Mouse (Mus musculus): ENCODE measurements around the gene Crip2.

Crip2 gene

DNA sequence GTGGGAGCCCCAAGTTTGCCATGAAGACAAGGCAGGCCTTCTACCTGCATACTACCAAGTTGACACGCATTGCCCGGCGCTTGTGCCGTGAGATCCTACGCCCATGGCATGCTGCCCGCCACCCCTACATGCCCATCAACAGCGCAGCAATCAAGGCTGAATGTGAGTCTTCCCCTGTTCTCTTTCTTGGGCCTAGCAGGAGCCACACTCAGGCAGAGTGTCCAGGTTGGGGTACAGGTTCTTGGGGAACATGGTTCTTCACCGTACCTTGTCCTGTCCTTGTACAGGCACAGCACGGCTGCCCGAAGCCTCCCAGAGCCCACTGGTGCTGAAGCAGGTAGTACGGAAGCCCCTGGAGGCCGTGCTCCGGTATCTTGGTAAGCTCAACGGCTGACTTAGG lies 8.4 kb upstream of the Crip2 start:
- no peak for DNase-seq (ENCODE audit: low spot score)

DNA sequence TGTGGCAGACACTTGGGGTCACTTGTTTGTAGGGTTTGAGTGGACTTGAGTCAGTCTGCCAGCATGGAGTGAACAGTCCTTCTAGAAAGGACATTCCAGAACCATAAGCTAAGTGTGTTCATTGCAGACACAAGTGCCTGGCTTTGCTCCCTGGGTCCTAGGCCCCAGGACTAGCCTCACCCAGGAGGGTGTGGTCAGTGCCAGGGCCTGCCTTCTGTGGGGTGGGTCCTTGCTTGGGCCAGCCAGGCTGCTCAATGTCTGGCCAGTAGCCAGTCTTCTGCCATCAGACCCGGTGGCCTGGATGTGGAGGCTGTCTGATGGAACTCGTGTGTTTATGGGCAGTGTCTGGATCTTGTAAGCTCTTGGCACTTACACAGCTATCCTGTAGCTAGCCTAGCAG lies 7.5 kb upstream of the Crip2 start:
- DNase-seq (ENCODE audit: low spot score) = no peak

DNA sequence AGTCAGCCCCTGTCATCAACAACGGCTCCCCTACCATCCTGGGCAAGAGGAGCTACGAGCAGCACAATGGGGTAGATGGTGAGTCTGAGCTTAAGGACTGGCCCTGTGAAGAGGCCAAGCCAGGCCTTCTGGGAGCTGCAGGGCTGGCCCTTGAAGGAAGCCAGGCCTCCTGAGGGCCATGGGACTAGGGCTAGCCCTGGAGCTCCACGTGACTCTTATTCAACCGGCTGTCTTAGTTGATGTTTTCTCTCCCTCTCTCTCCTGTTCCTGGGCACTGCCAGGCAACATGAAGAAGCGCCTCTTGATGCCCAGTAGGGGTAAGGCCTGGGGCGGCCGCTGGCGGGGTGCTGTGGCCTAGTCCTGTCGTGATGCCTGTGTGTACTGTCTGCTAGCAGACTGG lies 6.8 kb upstream of the Crip2 start:
- no peak for DNase-seq (ENCODE audit: low spot score)

DNA sequence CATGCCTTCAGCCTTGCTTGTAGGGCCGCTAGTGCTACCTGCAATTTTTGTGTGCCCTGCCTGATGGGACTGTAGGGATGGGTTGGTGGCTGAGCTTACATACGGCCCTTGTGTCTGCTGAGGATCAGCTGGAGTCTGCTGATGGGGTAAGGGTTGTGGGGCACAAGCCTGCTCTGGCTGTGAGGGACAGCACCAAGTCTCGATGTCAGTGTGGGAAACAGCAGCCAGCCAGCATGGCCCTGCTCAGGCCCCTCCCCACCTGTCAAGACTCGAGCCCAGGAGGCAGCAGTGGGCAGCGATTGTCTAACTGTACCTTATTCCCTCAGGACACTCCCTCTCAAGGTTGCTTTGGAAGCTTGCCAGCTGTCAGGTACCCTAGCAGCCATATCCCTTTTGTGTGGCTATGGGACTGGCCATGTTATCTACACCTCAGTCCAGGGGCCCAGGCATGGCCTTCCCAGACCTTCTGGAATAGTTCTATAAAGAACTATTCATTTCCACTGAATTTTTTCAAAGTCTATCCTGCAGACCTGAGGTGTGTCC lies 6.1 kb upstream of the Crip2 start:
- no peak for DNase-seq (ENCODE audit: low spot score)

DNA sequence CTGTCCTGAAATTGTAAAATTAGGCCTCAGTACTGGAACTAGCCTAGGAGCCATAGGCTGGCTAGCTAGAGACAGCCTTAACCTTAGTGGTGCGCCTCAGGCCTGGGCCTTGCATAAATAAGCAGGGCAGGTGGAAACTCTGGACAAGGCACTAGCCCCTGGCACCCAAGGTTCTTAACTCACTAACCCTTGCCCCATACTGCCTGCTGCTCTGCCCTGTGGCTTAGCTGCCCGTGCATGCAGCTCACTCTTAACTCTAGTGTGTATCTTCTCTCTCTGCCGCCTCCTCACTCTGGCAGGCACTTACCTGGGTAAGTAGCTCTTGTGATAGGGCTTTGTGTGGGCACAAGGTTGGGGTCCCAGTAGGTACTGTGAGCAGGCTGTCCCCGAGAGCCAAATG lies 5.5 kb upstream of the Crip2 start:
- no peak for DNase-seq (ENCODE audit: low spot score)

DNA sequence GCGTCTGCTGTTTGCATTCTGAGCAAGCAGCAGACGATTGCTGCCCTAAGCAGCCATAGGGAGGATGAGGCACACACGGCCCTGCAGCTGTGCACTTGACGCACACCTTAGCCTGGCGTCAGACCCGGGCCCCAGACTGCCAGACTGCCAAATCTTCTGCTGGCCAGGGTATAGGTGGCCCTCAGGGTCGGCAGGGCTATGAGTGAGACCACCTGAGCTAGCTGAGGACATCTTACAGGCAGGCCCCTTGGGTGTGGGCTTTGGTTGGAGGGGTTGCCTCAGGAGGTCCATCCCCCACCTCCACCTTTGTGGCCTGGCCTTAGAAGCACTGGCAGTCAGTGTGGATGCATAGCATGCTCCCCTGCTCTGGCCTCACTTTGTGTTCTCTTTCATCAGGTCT lies 4.6 kb upstream of the Crip2 start:
- no peak for DNase-seq (ENCODE audit: low spot score)

DNA sequence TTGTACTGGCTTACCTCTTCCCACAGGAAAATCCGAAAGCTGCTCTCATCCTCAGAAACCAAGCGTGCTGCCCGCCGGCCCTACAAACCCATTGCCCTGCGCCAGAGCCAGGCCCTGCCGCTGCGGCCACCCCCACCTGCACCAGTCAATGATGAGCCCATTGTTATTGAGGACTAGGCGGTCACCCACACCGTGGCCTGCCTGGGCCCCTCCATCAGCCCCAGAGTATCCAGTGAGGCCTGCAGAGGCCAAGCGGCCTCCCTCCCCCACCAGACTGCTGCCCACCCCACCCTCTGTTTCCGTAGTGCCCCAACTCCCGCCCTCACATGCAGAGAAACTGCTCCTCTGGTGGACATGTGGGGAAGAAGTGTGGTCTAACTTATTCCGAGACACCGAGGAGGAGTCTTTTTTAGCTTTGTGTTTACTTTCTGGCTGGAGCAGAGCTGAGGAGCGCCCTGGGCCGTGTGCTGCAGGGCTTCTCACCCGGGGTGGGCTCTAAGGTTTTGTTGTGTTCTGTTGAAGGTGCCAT lies 3.5 kb upstream of the Crip2 start:
- no peak for DNase-seq (ENCODE audit: low spot score)

DNA sequence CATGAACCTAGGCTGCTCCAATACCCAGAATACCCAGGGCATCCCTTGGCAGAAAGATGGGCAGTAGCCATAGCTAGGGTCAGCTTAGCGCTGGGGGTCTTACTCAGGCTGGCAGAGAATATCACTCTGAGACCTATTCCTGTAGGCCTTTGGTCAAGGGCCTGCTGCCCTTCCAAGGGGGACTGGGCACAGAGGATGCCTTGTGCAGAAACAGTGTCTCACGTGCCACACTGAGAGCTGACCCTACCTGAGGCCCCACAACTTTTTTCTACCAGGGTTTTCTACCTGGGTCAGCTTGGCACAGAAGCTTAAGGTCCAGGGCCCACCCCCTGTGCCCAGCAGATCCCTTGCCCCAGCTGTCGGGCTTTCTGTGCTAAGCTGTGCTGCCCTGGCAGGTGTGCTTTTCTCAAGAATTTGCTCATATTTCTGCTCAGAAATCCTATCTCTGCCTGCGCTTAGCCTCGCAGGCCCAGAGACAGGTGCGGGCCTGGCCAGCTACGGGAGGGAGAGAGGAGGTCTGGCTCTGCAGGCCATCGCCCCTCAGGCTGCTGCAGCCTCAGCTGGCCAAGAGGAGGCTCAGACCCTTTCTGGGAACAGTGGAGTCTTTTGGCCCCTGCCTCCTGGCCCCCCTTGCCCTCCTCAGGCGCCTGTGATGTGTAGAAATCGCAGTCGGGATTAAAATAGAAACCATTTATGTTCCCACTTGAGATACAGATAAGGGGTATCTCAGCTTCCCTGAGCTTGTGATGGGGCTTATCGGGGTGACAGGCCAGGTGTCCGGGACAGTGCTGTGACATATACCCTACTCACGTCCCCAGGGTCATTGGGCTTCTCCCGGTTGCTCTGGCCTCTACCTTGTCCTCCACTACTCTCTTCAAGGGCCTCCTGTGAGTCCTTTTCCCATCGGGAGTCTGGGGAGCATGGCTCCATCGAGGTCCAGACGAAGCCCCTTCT lies 2.5 kb upstream of the Crip2 start:
- DNase-seq (ENCODE audit: low spot score) = no peak

DNA sequence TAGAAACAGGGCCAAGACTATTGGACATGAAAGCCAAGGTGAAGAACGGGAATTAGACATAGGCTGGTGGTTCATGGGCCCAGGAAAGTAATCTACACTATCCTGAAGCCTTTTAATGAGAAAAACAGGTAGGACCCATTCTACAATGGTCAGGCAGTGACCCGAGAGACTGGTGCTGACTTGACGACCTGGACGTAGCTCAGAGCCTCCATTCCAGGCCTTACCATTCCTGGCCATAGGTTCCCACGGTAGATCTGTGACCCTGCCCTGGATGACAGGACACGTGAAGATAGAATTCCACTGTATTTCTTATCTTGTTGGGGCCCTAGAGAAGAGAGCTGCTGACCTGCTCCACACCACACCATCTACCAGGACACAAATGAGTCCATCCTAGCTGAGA lies 1.7 kb upstream of the Crip2 start:
- DNase-seq (ENCODE audit: low spot score) = no peak

DNA sequence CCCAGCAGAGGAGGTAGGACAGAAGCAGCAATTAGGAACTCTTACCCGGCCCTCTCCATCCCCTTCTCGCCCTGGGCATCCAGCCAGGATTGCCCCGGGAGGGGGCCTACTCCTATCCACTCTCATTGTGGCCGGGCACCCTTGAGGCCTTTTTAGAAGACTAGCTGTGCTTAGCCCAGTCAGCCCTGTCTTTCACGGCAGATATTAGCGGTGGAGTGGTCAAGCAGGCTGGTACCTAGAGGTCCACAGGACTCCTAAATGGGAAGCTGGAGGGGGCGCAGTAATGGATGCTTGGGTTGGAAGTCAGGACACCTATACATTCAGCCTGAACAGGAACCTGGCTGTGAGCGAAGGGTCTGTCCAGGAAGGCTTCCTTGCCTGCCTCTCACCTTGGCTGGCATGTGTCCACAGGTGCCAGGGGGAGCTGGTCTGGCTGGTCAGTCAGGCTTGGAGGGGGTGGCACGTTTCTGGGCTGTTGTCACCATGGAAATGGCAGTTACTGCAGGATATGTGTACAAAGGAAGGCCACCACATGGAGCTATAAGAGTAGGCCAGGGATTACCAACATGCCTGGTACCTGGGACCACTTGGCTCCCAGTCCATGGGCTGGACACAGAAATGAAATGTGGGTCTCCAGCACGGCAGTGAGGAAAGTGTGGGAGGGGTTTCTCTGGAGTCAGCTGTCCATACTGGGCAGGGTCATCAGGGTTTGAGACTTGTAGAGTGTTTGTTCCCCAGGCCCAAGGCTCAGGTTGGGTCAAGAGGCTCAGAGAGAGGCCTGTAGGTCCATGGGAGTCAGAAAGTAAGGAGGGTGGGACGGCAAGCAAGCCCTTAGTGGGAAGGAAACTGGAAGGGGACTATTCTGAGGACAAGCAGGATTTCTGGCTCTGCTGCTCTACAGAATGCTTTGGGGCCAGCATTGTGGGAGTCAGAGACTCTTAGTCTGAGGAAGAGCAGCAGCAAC lies 853 bp upstream of the Crip2 start:
- no peak for DNase-seq (ENCODE audit: low spot score)

DNA sequence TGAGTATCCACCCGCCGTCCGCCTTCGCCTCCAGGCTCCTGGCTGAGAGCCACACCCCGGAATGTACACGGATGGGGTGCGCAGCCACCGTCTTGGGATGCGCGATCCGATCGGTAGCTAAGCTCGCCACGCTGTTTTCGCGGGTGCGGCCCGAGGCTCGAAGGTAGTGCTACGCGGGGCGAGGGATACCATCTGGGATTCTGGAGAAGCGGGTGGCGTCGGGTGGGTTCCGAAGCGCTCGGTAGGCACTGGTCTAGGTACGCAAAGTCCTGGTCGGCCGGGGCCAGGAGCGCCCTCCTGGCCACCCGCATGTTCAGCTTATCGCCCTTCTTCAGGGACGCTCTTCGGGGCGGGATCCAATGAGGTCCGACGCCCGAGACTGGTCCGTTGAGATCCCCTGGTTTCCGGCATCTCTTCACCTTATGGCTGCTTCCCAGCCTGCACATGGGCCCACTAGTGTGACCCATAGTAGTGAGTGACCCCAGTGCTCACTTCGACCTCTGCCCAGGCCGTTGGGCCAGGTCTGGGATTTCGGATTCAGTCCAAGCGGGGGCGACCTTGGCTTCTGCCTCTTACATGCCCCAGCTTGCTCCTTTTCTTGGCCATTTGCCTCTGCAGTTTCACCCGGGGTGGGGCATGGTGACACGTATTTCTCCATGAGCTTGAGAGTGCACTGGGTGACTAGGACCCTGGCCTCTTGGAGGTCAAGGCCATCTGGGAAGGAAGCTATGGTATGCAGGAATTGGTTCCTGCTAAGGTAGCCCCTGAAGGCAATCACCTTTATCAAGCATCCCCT lies 778 bp downstream of the Crip2 start:
- DNase-seq (ENCODE audit: low spot score) = no peak

DNA sequence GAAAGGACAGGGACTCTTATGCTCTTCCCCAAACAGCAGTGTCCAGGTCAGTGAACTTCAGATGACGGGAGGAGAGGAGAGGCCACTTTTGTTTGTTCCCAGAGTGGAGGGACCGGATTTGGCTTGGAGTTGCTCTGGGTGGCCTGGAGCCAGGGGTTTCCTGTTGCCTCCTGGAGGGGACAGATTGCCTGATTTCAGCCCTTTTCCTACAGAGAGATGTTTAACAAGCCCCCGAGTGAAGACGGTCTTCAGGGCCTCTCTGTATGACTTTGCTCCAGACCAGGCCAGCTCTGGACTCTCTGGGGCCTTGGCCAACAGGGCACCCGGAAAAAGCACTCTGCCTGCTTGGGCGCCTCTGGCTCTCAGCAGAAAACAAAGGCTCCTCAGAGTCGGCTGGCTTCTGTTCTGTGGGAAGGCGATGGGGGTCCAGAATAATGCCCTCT lies 1.5 kb downstream of the Crip2 start:
- no peak for DNase-seq (ENCODE audit: low spot score)

DNA sequence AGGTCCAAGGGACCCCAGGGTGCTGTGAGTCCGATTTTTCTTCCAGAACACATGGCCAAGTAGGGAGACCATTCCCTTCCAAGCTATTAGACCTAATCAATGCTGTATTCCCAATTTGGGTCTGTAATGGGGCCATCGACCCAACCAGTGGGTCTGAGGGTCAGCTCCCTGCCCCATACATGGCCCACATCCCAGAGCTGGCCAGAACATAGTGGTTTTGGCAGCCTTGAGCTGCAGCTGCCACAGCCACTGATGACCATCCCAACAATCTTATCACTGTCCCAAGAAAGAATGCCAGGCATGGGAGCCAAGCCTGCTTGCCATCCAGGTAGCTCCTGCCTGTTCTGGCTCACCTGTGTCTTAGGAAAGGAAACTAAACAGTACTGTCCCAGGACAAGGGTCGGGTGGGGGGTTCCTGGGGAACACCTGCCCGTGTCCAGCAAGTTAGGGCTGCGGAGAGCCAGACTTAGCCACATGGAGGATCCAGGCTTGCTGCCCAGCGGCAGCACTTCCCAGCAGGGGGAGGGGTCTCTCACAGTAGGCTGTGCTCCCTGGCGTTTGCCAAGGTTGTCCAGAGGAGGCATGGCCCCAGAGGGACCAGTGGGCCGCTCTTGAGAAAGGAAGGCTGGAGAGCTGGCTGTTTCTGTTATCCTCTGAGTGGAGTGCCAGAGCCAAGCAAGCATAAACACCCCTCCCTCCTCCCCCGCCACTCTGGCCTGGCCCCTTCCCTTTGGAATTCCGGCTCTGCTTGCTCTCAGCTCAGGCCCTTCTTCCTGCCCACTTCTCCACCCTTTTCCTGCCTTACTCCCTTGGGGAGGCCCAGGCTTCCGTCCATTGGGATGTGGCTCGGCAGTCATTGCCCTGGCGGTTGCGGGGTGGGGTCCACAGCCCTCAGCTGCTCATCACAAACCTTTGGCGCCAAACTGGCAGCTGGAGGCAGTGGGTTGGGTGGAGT lies 2.3 kb downstream of the Crip2 start:
- DNase-seq (ENCODE audit: low spot score) = peak; percentile 56

DNA sequence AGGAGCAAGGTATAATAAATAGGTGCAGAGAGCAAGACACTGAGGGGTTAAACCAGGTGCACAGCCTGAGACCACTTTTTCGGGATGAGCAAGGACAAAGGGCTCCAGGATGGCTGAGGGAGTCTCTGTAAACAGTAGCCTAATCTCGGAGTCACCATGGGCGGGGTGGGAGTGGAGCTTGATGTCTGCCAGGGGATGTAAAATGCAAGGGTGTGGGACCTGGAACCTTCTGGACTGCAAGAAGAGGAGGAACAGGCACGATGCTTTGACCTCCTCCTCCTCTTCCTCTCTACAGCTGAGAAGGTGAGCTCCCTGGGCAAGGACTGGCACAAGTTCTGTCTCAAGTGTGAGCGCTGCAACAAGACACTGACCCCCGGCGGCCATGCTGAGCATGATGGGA lies 3.1 kb downstream of the Crip2 start:
- DNase-seq (ENCODE audit: low spot score) = no peak

DNA sequence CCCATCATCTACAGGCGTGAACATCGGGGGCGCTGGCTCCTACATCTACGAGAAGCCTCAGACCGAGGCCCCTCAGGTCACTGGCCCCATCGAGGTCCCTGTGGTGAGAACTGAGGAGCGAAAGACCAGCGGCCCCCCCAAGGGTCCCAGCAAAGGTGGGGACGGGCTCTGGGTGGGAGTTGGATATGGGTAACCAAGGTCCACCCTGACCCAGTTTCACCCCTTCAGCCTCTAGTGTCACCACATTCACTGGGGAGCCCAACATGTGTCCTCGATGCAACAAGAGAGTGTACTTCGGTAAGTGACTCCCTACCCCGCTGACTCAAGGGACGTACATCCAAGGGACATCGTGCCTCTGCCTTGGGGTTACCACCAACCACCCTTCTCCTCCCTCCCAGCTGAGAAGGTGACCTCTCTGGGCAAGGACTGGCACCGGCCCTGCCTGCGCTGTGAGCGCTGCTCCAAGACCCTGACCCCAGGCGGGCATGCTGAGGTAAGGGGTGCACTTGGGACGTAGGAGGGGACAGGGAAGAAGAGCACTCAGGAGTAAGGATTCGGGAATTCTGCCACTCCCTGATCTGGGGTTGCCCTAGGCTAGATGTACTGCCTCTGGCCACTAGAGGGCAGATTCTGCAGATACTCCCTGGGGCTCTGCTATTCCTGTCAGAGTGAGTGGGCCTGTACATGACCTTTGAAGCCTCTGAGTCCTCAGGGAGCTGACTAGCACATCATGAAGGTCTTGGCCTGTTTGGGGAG lies 4.1 kb downstream of the Crip2 start:
- peak; percentile 70 for DNase-seq (ENCODE audit: low spot score)

DNA sequence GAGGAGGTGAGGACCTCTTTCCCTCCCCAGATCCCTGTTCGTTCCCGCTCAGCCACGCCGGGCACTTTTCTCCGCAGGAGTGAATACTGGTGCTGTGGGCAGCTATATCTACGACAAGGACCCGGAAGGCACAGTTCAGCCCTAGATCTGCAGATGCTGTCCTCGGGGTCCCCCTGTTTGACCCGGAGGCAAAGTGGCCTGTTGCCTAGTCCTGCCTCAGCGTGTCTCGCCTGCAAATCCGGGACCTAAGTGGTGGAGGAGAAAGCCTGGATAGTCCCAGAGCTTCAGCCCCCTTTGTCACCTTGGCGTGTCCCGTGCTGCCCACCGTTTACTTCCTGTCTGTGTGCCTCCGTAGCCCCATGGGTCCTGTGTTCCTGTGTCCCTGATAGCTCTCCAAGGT lies 4.8 kb downstream of the Crip2 start:
- DNase-seq (ENCODE audit: low spot score) = no peak

DNA sequence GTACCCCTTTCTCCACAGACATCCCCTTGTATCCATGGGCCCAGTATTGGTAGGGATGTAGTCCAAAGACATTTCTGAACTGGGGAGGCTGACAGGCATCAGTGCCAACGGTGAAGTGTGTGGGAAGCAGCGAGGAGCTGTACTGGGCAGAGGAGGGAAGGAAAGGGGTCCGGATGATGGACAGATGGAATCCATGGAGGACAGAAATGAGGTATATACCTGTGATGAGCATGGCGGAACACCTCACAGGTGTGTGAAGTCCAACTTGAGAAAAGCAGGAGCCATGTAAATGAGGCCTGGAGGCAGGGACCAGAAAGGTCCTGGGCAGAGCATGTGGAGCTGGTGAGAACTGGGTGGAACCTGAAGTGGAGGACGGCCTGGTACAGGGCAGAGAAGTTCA lies 5.6 kb downstream of the Crip2 start:
- no peak for DNase-seq (ENCODE audit: low spot score)

DNA sequence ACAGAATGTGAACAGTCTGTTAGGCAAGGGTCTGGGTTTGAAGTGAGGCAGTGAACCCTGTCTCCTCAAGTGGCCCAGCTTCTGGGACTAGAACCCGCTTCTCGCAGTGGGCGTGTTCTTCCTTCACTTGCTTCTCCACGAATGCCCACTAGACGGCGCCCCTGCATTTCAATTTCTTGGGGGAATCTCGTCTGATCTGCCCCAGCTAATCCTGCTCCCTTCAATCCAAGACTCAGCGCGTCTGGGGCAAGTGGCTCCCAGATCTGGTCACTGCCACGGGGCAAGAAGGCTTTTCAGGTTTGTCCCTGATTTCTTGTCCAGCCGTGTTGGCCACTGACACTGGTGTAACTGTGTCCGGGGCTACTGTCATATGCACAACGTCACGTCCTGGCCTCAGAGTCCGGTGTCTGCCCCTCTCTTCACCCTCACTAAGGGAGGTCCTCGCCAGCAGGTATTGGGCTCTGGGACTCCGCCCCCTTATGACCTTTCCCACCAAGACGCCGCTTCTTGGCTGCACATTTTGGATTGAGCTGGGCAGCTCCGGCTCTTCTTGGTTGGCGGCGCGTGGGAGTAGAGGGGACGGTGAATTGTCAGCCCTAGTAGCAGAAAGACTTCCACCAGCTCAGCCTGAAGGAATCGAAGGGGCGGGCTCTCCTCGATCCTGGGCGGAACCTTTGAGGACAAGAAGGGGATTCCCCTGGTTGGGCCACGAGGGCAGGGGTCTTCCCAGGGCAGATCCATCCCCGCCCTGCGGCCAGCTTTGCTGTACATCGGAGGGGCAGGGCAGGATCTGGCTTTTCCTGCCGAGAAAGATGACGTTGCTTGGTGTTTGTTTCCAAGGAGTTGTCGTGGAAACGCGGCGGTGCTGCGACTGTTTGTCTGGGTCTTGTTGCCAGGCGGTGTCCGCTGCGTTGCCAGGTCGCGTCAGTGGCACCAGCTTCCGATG lies 6.3 kb downstream of the Crip2 start, which contains the start of gene Crip1:
Gene Crip1 (plus strand): TSS at position 205 of the 946 bp plus-strand sequence.
- peak; percentile 77 for DNase-seq (ENCODE audit: low spot score)

Data from retina, embryonic 14.5 days (tissue).